Mouse (Mus musculus): ENCODE results near the gene Eya4.

DNA sequence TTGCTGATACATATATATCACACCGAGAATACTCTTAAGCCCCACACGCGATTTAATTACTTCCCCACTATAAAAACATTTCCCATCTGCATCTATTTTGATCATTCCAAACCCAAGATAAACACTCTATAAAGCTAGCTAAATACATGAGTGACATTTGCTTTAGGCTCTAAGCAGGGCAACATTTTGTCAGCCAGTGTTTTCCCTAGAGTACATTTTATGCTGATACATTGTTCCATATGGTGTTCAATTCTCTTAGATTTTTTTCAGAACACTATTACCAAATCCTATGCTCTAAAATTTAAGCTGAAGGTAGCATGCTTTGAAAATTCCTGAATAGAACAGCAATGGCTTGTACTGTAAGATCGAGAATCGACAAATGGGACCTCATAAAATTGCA is 127.2 kb downstream of the Eya4 start:
- TF ChIP-seq TAL1 (IDR thresholded peaks at IDR 0.05; ENCODE audit: low read length) (no peak), GATA1 (IDR thresholded peaks at IDR 0.05; ENCODE audit: low read length) (no peak)

Data from erythroblast, embryonic 14.5 days (primary cell).